Mouse (Mus musculus) v-Abl transformed pro-B cells (cell line): ENCODE results near the gene Dnase1l2.
"Not testable (repeated sequence)": the region's sequence is repeated elsewhere in the genome, so short reads cannot be mapped to it uniquely, and the experiment has no call there.

Source experiments
- in situ Hi-C, 2 experiments: fragments of 400-800 bp; cut with MboI; formaldehyde crosslinking; loops; one replicate each; pipeline ENCODE4 v1.15.1; 2025; ENCODE audit not compliant: unreplicated experiment in 2 of 2

The Dnase1l2 gene

DNA sequence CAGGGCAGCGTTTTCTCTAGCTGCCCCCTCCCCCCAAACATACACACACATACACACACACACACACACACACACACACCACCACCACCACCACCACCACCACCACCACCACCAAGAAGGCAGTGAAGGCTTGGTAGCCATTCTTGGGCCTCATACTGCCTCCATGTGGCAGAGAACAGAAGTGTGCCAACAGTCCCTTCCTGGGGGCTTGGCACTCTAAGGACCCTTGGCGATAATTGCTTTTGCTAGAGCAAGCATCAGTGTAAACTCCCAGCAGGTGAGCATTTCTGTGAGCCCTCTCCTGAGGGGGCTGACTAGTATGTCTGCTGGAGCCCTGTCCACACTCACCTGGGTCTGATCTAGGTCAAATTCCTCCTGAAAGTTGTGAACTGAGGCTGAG, 1.8 kb downstream of the Dnase1l2 start:
- in situ Hi-C loops, result loop anchor here in 1 of 2 experiments (5.0 kb wide), 1 partner anchor 269 kb away; no protein-coding TSS in a partner anchor

DNA sequence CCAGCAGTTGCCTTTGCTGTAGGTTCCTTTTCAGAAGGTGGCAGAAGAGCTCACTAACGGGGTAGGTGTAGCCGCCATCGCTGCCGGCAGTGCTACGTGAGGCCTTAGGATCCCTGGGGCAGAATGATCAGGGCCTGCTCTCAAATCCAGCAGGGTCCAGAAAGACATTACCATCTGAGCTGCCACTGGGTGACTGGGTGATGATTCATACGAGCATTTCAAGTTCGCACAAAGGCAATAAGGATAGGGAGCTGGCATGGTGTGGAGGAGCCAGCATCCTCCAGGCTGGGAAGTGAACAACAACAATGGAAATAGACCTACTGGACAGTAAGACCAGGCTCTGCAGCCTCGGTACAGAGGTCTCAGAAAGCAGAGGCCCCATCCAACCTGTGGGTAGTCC, 2.5 kb downstream of the Dnase1l2 start:
- in situ Hi-C loops, result loop anchor here in 1 of 2 experiments (5.0 kb wide), 1 partner anchor 268 kb away; no protein-coding TSS in a partner anchor

DNA sequence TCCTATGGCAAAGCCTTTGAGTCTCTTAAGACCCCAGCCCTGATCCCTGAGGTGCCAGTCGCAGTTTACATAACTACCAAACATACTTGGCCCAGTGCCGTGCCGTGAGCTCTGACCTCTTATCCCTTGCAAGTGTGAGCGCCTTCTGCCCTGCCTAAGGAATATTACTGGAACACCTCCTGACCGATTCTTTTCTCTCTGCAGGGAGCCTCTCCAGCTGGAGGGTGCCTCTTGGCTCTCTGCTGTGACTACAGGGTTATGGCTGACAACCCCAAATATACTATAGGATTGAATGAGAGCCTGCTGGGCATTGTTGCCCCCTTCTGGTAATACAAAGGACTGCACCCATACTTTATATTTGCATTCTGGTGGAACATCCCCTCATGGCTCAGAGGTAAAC, 5.9 kb downstream of the Dnase1l2 start:
- in situ Hi-C loops, result loop anchor here in 1 of 2 experiments (10.0 kb wide), 1 partner anchor 262 kb away; no protein-coding TSS in a partner anchor

DNA sequence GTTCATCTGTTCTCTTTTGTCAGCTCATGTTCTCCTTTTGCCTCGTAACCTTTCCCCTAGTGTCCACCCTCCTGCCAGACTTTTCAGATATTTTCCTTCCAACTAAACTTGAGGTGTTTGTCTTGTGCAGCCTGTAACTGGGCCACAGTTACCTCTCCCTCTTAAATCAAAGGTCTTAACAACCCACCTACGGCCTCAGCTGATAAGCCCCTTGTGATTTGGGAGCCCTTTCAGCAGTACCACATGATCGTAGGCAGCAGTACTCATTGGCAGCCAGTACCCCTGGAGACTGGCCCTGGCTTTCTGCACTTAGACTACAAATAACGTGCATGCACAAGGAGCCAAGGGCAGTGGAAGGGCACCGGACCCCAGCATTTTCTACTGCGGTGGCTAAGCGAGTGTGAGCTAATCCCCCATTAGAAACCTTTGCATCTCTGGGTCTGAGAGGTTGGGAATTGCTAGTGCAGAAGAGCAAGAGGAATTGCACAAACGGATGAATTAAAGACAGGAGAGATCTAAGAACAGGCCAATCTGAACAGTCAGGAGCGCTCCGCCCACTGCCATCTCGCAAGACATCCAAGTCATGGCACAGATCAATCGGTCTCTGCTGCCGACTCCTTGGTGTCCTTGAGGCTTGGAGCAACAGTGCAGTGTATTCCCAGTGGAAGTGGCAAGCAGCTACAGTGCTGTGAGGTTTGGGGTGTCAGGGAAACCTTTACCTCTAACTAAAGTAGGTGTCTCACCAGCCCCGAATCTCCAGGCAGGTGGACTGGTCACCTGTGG, 13.5 kb downstream of the Dnase1l2 start:
- in situ Hi-C loops, result no loop called here

GRCm38 (mm10) chr17:24427170-24427557, 15.7 kb downstream of the Dnase1l2 start:
- in situ Hi-C loops, result no loop called here

DNA sequence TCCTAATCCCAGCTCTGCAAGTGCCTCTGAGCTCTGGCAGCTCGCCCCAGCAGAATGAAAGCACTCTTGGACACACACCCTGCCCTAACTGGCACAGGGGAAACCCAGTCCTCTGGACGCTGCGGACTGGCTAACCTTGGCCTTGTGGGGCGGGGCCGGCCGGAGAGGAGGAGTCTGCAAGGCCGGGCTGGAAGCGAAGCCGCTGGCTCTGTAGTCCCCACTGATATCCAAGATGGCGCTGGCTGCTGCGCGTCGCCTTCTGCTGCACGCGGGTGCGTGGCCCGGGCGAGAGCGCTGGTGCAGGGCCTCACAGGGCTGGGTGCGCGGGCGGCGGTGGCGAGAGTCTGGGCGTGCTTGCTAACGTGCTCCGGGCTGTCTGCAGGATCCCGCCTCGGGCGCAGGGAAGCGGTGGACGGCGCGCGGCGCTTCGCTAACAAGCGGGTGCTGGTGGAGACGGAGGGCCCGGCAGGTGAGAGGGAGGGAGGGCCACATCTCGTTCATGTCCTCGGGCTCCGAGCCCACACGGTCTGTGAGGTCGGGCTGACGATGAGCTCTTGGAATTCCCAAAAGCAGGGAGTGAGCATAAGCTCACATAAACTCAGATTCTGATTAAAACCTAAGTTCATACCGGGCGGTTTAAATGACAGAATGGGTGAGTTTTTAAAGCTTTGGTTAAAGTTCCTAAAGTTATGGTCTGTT, 16.3 kb downstream of the Dnase1l2 start, which contains the start of gene Eci1:
Eci1 (plus strand) TSS at position 171 of the 699 bp plus-strand sequence.
- in situ Hi-C loops, result no loop called here

DNA sequence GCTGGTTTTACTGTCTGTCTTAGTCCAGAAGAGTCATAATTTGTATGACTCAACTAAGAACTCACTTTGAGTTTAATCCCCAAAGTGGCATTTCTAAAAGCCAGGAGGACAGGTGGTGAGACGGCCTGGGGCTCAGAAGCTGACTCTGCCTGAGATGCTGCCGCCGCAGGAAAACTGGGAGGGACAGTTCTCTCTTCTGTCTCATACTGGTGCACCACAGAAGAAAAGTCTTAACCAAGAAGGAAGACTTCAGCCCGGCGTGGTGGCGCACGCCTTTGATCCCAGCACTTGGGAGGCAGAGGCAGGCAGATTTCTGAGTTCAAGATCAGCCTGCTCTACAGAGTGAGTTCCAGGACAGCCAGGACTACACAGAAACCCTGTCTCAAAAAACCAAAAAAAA, 17.0 kb downstream of the Dnase1l2 start:
- in situ Hi-C loops, result no loop called here

GRCm38 (mm10) chr17:24425326-24425725, 17.6 kb downstream of the Dnase1l2 start:
- in situ Hi-C loops, result not testable (repeated sequence)

DNA sequence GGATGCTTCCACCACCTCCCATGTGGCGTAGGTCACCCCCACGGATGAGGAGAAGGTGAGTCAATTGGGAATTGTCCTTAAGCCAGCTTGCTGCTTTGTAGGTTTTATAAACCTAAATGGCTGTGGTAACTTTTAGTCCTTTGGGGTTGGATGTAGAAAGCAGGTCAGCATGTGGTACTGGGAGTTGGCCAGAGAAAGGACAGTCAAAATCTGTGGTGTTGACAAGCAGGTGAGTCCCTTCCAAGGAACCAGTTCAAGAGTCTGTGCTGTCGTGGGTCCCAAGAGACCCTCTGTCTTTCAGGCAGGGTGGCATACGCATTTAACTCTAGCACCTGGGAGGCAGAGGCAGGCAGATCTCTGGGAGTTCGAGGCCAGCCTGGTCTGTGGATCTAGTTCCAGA, 18.4 kb downstream of the Dnase1l2 start:
- in situ Hi-C loops, result no loop called here

DNA sequence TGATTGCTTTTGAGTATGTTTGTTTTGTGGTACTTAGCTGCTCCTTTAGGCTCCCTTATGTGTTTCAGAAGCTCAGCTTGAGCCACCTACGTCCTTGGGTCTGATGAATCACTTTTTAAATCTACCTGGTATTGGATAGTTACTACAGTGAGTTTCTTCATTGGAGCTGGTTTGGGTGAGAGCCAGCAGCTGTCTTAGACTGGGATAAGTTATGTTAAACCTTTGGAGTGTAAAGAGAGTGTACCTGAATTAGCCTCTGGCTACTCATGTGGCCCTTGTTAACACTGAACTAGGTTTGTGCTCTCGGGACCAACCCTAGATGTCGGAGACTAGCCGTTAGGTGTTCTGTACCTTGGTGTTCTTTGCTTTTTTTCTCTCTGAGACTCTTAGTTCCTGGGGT, 19.8 kb downstream of the Dnase1l2 start:
- in situ Hi-C loops, result no loop called here

GRCm38 (mm10) chr17:24416051-24416652, 26.8 kb downstream of the Dnase1l2 start:
- in situ Hi-C loops, result no loop called here

GRCm38 (mm10) chr17:24415011-24415410, 27.9 kb downstream of the Dnase1l2 start:
- in situ Hi-C loops, result no loop called here

DNA sequence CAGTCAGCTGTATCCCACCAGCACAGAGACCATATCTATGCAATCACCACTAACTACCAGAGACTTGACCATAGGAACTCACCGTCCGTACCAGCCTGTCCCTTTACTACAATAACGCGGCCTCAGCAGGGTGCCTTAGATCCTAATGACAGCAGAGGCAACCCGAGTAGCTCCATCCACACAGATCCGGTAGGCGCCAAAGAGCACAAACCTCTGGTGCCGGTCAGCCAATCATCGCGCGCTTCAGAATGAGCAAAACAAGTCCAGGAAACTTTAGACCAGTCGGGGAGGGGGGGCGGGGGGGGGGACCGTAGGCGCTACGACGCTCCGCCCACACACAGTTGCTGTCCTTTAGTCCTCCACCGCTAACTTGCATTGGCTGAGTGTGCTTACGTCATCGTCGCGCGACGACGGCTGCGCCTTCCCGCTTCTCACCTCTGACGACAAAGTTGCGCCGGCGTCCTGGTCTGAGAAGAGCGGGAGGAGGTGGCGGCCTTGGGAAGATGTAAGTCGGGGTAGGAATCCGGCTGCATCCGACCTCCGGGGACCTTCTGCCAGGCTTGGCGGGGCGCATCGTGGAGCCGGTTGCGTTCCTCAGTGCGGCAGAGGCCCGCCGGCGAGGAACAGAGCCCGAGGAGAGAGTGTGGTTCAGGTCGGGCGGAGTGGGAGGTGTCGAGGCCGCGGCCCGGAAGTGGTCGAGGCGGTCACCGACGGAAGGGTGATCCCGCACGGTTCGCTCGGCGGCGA, 28.5 kb downstream of the Dnase1l2 start, which contains the start of gene Rnps1:
Rnps1 (plus strand) TSS at position 336 of the 747 bp plus-strand sequence.
- in situ Hi-C loops, result no loop called here

DNA sequence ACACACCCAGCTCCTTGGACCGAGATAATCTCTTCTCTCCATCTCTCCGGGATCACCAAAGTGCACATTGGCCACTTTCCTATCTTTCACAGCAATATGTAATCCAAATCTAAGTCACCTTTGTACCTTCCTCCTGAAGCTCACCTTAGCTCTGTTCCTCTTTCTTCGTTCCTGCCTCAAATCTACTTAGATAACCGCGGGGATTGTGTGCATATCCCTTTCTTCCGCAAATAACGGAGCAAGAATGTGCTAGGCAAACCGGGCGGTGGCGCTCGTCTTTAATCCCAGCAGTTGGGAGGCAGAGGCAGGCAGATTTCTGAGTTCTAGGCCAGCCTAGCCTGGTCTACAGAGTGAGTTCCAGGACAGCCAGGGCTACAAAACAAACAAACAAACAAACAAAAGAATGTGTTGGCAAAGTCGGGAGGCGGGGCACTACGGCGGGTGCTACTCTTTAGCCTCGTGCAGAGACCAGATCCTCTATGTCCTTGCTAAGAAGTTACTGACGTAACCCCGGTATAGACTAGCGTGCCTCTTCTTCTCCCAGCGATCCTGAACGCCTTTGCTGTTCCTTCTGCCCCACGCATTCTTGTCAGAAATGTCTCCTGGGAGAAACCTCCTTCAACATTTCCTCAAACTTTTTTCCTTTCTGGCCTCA, 29.2 kb downstream of the Dnase1l2 start:
- in situ Hi-C loops, result no loop called here

GRCm38 (mm10) chr17:24407116-24407803, 35.6 kb downstream of the Dnase1l2 start:
- in situ Hi-C loops, result no loop called here

DNA sequence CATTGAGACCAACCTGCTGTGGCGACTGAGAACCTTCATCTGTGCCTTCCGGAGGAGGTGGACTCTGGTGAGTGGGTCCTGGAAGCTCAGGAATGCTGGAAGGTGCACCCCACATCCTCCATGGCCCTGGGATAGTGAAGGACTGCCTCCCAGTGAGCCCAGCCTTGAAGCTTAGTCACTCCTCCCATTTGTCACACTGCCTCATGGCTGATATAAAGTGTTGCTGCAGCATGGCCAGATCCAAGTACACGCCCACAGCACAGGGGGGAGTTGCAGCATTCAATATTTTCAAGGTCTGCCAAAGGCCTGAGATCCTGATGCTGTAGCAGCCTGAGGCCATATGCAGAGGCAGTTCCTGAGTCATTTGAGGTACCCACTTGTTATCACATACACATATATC, 40.5 kb downstream of the Dnase1l2 start:
- in situ Hi-C loops, result no loop called here

- in situ Hi-C loops, result no loop called here
These were observed 48.4 kb downstream of the Dnase1l2 start for GRCm38 (mm10) chr17:24394456-24394855.

- in situ Hi-C loops, result no loop called here
These were observed 49.4 kb downstream of the Dnase1l2 start for GRCm38 (mm10) chr17:24393527-24393926.

DNA sequence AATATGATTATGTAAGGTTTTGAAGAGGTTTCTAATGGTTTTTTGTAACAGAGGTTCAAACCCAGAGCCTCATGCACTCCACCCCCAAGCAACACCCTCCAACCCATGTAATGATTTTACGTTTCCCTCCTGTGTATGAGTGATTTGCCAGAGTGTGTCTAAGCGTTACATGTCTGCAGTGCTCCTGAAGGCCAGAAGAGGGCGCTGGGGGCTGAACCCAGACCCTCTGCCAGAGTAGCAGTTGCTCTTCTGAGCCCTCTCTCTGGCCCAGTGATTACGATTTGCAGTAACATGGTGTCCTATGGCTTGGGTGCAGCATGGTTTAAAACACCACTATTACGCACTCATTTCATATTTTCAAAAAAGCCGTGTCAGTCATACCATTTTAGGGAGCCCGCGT, 51.8 kb downstream of the Dnase1l2 start:
- in situ Hi-C loops, result no loop called here
